Mouse (Mus musculus) cortical plate, adult 2 months (tissue): Measurements from ENCODE around the gene Sipa1l2. TPM values are rescaled to one million over a fixed set of nuclear protein-coding genes. Genes with fewer than 3 reads are reported as not detected.
"Not testable (repeated sequence)": the region's sequence is repeated elsewhere in the genome, so short reads cannot be mapped to it uniquely, and the experiment has no call there.

ENCODE experiments used
- H3K27ac ChIP-seq: fragments of 200-500 bp; 2 replicates; pipeline ENCODE4 v1.5.1; 2012; ENCODE audit warnings: low read length, control low read depth, inconsistent platforms; ENCODE audit not compliant: insufficient read depth
- H3K4me1 ChIP-seq: fragments of 200-500 bp; 2 replicates; pipeline ENCODE4 v1.6.1; 2011; ENCODE audit warnings: low read length; ENCODE audit not compliant: control insufficient read depth, insufficient read depth
- H3K4me3 ChIP-seq: fragments of 200-500 bp; 2 replicates; pipeline ENCODE4 v1.5.1; 2011; ENCODE audit warnings: mild to moderate bottlenecking, low read length, control low read depth; ENCODE audit not compliant: insufficient read depth
- CTCF ChIP-seq: fragments of 200-500 bp; IDR thresholded peaks from 2 replicates; pipeline ENCODE4 v1.5.1; 2011; ENCODE audit warnings: mild to moderate bottlenecking, control low read depth, low read length; ENCODE audit not compliant: insufficient read depth; ENCODE audit errors: extremely low read depth
- POLR2A ChIP-seq: fragments of 200-500 bp; IDR thresholded peaks from 2 replicates; pipeline ENCODE4 v1.6.1; 2011; ENCODE audit warnings: mild to moderate bottlenecking, low read length, control low read depth; ENCODE audit not compliant: insufficient read depth; ENCODE audit errors: extremely low read depth
- polyA plus RNA-seq: library from polyadenylated mRNA; depleted of rRNA; stranded (reverse); fragments of >200 nt; gene quantifications from 2 replicates; pipeline ENCODE4 v1.2.3, GENCODE M21; 2012

The Sipa1l2 gene
- polyA plus RNA-seq, 1 experiment: 22.7 TPM

DNA sequence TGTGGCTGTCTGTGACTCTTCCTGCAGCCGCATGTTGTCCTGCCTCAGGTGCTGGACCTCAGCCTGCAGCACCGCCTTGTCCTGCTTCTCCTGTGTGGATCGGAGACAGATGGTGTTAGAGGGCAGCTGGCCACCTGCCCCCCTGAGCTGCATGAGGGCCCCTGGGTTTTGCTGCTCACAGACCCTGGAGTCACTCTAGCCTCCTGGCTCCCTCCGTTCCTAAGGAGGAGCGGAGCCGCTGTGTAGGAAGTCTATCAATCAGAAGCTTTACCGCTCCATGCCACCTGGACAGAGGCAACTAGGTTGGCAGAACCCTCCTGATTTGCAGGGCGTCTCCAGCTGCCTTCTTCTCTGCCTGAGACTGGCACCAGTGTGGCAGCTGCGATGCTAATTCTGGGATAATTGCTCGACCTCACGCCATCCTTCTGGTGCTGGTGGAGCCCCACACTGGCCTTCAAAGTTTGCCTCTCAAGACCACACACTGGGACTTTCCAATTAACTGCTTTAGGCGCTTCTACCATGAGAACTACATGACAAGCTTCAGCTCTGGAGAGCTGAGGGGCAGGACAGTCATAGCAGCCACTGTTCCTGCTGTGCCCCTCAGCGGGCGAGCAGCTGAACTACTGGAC is 150.3 kb downstream of the Sipa1l2 start:
- no peaks in the 10 kb centered on the region for H3K4me1 ChIP-seq
- H3K27ac ChIP-seq: no peak overlapping the region
- no peak for TF ChIP-seq POLR2A
- no peak for TF ChIP-seq CTCF
- no peak overlapping the region for H3K4me3 ChIP-seq

DNA sequence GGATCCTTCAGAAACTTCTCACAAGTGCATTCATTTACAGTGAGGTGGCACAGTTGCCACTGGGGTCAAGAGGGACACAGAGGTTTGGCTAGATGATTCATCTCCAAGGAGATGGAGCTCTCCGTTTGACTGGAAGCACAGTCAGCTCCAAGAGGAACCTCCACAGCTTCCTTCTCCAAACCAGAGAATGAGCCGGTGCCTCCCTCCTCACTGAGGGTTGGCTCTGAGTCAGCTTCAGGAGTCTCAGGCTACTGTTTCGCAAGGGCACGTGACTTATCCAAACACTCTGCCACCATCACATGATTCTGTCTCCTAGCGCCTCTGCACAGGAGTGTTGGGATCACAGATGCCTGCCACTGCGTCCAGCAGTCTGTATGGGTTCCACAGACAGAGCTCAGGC is 153.5 kb downstream of the Sipa1l2 start:
- Histone ChIP-seq H3K4me1 (no peaks in the 10 kb centered on the region), H3K4me3 (no peak overlapping the region), H3K27ac (no peak overlapping the region)

DNA sequence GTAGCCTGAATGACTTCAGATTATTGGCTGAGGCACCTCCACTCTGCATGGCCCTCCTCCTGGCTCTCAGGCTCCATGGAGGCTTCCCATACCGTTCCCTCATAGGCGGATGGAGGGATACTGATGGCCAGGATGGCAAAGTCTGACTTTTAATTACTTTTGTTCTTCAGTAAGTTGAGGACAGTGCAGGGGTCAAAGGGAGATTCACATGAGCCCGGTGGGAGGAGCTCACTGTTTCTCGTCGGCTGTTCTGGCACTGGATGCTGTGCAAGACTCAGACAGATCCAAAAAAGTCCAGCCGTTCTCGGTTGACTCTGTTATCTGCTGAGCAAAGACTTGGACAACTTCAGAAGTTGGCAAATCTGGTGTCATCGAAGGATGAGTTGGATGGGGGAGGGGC is 155.0 kb downstream of the Sipa1l2 start:
- no peak overlapping the region for H3K4me3 ChIP-seq
- TF ChIP-seq POLR2A (no peak), CTCF (no peak)
- no peaks in the 10 kb centered on the region for H3K4me1 ChIP-seq
- H3K27ac ChIP-seq: no peak overlapping the region

More for the DNA sequence above, 153.5 kb downstream of the Sipa1l2 start:
- TF ChIP-seq POLR2A: no peak
- TF ChIP-seq CTCF: no peak

DNA sequence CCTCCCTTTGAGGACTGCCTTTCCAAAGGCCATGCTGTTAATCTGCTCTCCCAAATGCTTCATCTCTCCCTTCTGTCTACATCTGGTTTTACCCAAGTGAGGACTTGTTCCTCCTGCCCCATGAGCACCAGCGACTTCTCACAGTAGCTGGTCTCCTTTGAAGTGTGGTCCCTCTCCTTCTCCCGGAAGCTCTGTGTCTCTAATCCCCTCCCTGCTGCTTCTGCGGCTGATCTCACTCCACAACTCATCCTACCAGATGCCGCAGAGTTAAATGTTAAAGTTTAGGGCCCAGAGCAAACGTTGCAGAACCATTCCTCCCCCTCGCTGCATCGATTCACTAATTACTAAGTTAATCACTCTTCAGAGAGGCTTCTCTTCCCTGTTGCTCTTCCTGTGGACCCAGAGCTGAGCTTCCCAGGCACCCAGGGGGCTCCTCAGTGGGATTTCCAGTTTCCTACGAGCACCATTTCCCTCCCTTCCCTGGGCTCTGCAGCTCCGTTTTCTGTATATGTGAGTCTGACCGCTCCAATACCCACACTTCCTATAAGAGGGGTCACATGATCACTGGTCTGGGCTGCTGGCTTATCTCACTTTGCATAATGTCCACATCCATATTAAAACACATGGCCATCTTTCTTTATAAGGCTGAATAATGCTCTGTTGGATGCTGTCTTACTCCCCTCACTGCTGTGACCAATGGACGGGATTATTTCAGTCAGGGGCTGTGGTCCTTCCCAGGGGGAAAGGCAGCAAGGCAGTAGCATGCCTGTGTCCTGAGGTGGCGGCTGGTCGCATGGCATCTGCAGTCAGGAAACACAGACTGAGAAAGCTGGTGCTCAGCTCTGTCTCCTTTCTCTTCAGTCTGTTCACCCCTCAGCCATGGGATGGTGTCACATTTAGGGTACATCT is 156.4 kb downstream of the Sipa1l2 start:
- TF ChIP-seq POLR2A (no peak), CTCF (no peak)
- Histone ChIP-seq H3K4me1 (no peaks in the 10 kb centered on the region), H3K27ac (no peak overlapping the region), H3K4me3 (no peak overlapping the region)

DNA sequence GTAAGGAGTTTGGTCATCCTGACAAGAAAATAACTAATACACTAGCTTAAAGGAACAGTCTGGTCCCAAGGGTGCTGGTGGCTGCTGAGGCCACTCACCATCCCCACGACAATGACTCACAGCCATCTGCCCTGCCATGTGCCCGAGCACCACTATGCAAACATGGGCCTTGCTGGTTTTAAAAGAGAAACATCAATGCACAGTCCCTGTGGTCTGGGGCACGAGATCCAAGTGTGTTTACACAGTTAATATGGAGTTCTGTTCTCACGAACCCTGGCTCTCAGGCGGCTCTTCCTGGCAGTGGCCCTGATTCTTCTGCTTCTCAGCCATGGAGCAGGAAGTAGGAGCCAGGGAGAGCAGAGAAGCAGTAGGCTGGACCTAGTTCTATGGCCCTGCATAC is 159.0 kb downstream of the Sipa1l2 start:
- Histone ChIP-seq H3K4me1 (no peaks in the 10 kb centered on the region), H3K27ac (no peak overlapping the region), H3K4me3 (no peak overlapping the region)
- TF ChIP-seq POLR2A (no peak), CTCF (no peak)

DNA sequence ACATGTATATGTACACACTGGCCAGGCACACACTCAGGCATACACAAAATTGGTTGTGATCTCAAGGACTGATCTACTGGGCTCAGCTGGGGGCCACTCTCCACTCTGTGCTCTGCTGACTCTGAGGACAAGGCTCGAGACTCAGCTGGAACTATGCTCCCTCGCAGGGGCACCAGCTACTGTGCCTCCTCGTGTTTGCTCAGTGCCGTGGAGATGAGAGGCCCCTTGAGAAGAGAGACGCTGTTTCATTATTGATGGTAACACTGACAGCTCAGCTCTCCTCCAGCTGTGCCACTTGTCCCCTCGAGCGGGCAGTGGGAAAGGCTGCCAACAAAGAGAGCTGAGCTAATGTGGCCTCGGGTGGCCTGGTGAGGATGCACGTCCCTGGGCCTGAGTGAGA is 161.9 kb downstream of the Sipa1l2 start:
- no peaks in the 10 kb centered on the region for H3K4me1 ChIP-seq
- H3K4me3 ChIP-seq: no peak overlapping the region
- TF ChIP-seq POLR2A (no peak), CTCF (no peak)
- no peak overlapping the region for H3K27ac ChIP-seq

DNA sequence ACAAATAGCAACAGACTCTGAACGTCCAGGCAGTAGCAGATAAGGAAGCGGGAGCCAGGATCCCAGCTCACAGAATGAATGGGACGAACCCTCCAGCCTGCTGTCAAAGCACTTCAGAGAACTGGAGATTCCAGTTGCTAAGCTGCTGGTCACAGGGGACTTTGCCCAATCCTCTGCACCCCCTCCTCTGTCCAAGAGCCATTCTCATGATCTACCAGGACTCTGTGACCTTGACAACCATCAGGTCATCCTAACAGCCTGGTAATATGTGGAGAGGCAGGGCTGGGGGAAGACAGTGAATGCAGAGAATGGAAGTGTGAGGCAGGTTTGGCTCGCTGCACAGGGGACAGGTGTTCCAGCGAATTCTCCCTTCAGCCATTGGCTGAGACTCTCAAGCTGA is 163.2 kb downstream of the Sipa1l2 start:
- Histone ChIP-seq H3K4me1 (no peaks in the 10 kb centered on the region), H3K4me3 (no peak overlapping the region), H3K27ac (no peak overlapping the region)
- TF ChIP-seq CTCF: no peak
- no peak for TF ChIP-seq POLR2A

DNA sequence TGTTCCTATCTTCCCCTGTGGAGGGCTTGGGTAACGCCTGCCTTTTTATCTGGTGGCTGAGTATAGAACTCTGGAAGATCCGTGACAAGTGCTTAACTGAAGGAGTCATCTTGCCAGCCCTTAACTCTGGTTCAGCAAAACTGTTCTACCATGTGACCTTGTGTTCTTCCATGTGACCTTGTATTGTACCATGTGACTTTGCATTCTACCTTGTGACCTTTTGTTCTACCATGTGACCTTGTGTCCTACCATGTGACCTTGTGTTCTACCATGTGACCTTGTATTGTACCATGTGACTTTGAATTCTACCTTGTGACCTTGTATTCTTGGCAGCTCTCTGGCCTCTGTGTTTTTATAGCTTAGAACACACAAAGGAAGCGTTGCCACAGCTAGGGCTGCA is 168.3 kb downstream of the Sipa1l2 start:
- Histone ChIP-seq H3K27ac (no peak overlapping the region), H3K4me1 (no peaks in the 10 kb centered on the region), H3K4me3 (no peak overlapping the region)
- no peak for TF ChIP-seq CTCF
- TF ChIP-seq POLR2A: no peak

DNA sequence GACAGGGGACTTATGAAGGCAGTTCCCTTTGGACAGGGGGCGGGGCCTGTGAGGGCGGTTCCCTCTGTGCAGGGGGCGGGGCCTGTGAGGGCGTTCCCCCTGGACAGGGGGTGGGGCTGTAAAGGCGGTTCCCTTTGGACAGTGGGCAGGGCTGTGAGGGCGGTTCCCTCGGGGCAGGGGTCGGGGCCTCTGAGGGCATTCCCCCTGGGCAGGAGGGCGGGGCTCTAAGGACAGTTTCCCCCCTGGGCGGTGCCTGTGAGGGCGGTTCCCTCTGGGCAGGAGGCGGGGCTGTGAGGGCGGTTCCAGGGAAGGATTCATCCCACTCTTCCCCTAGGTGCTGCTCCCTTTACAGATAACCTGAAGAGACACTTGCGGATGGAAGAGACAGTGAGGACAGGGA is 171.6 kb downstream of the Sipa1l2 start:
- Histone ChIP-seq H3K4me3 (no peak overlapping the region), H3K27ac (no peak overlapping the region), H3K4me1 (no peaks in the 10 kb centered on the region)
- no peak for TF ChIP-seq POLR2A
- no peak for TF ChIP-seq CTCF

DNA sequence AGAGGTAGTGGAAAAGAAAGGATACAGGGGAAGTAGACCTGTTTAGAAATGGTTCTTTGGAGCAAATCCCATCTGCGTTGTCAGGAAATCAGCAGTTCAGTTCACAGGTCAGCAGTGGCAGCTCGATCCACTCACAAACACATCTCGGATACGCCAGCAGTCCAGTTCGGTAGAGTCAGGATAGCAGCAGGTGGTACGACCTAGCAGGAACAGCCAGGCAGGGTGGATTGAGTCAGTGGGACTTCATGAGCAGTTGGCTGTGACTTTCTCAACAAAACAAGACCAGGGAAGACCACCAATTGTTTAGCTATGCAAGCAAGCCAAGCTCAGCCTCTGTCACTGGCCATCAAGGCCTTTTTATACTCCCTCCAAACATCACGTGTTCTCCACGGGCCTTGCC is 173.9 kb downstream of the Sipa1l2 start:
- not testable (repeated sequence) for H3K4me1 ChIP-seq, H3K27ac ChIP-seq

DNA sequence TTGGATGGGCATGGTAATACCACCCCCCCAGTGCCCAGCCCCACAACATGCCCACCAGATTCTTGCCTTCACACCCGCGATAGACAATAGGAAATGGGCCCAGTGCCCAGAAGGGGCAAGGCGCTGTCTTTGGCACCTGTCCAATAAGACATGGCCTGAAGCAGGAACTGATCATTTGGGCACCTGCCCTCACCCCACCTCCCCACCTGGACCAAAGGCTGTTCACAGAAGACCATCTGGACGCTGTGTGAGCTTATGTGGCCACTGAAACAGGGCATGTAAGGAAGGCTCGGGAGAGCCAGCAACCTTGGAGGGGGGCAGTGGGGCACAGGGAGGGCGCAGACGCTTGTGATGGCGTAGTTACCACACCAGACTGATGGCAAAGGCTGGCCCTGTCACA is 174.6 kb downstream of the Sipa1l2 start:
- Histone ChIP-seq H3K27ac (no peak overlapping the region), H3K4me3 (no peak overlapping the region), H3K4me1 (peaks cover 5% of the 10 kb centered on the region)
- TF ChIP-seq CTCF (no peak), POLR2A (no peak)

More for the DNA sequence above, 173.9 kb downstream of the Sipa1l2 start:
- not testable (repeated sequence) for H3K4me3 ChIP-seq
